Mouse (Mus musculus): Measurements from ENCODE around the gene Sez6l. TPM values are rescaled to one million over a fixed set of nuclear protein-coding genes. Genes with fewer than 3 reads are reported as not detected.

Gene Sez6l
- polyA plus RNA-seq, 1 experiment from 2014 or later, result 0.31 TPM

- H3K9ac ChIP-seq (ENCODE audit: low read length), result no peak overlapping the region
- WGBS, result 54% methylated on average over 9 of the region's 9 CpGs
- H3K4me3 ChIP-seq (ENCODE audit: control insufficient read depth in 1 of 2, insufficient read depth in 1 of 2, low read depth in 1 of 2, low read length in 2 of 2), result no peak overlapping the region
- peaks cover 0 to 3% of the 10 kb centered on the region in 2 experiments; a peak in 1 of 4 replicates for H3K4me1 ChIP-seq (ENCODE audit: control insufficient read depth in 2 of 2, insufficient read depth in 2 of 2, low read length in 2 of 2)
- H3K4me2 ChIP-seq (ENCODE audit: low read length), result no peak overlapping the region
- no peak overlapping the region for H3K27ac ChIP-seq (replicated peaks in 1 of 2; ENCODE audit: control insufficient read depth in 1 of 2, insufficient read depth in 1 of 2, low read depth in 2 of 2, low read length in 2 of 2)
- H3K36me3 ChIP-seq (ENCODE audit: control insufficient read depth, insufficient read depth, low read length), result no peaks in the 10 kb centered on the region
- peaks cover 58% of the 10 kb centered on the region for H3K27me3 ChIP-seq (ENCODE audit: control insufficient read depth, insufficient read depth, low read length)
- no peak for ATAC-seq (ENCODE audit: insufficient number of reproducible peaks, insufficient read depth, low FRiP score, low read depth)
- H3K9me3 ChIP-seq (ENCODE audit: control insufficient read depth, low read length), result 0 out of 2 replicates have a peak, but pooled peaks cover 3% of the 10 kb centered on the region
Measured at GRCm38 (mm10) chr5:112453088-112453487, 123.9 kb downstream of the Sez6l start.

GRCm38 (mm10) chr5:112448747-112449440, 128.1 kb downstream of the Sez6l start, which contains the start of gene Gm6588:
Gene Gm6588 (plus strand): TSS chr5:112449426.
- no peak within 1 kb of the TSS for H3K27ac ChIP-seq (replicated peaks in 1 of 2; ENCODE audit: control insufficient read depth in 1 of 2, insufficient read depth in 1 of 2, low read depth in 2 of 2, low read length in 2 of 2)
- 49% methylated on average over 17 of the region's 18 CpGs for WGBS
- H3K4me2 ChIP-seq (ENCODE audit: low read length), result no peak within 1 kb of the TSS
- no peak within 1 kb of the TSS for H3K9ac ChIP-seq (ENCODE audit: low read length)
- H3K36me3 ChIP-seq (ENCODE audit: control insufficient read depth, insufficient read depth, low read length), result no peaks in the 10 kb centered on the region
- no peak for ATAC-seq (ENCODE audit: insufficient number of reproducible peaks, insufficient read depth, low FRiP score, low read depth)
- peaks cover 52% of the 10 kb centered on the region for H3K27me3 ChIP-seq (ENCODE audit: control insufficient read depth, insufficient read depth, low read length)
- peaks cover 0 to 3% of the 10 kb centered on the region in 2 experiments; a peak in 1 of 4 replicates for H3K4me1 ChIP-seq (ENCODE audit: control insufficient read depth in 2 of 2, insufficient read depth in 2 of 2, low read length in 2 of 2)
- no peak within 1 kb of the TSS for H3K4me3 ChIP-seq (ENCODE audit: control insufficient read depth in 1 of 2, insufficient read depth in 1 of 2, low read depth in 1 of 2, low read length in 2 of 2)
- H3K9me3 ChIP-seq (ENCODE audit: control insufficient read depth, low read length), result no peaks in the 10 kb centered on the region

- Histone ChIP-seq H3K4me2 (ENCODE audit: low read length) (no peak overlapping the region), H3K27ac (replicated peaks in 1 of 2; ENCODE audit: control insufficient read depth in 1 of 2, insufficient read depth in 1 of 2, low read depth in 2 of 2, low read length in 2 of 2) (no peak overlapping the region), H3K36me3 (ENCODE audit: control insufficient read depth, insufficient read depth, low read length) (no peaks in the 10 kb centered on the region), H3K9ac (ENCODE audit: low read length) (no peak overlapping the region), H3K9me3 (ENCODE audit: control insufficient read depth, low read length) (no peaks in the 10 kb centered on the region), H3K4me3 (ENCODE audit: control insufficient read depth in 1 of 2, insufficient read depth in 1 of 2, low read depth in 1 of 2, low read length in 2 of 2) (no peak overlapping the region), H3K4me1 (ENCODE audit: control insufficient read depth in 2 of 2, insufficient read depth in 2 of 2, low read length in 2 of 2) (no peaks in the 10 kb centered on the region), H3K27me3 (ENCODE audit: control insufficient read depth, insufficient read depth, low read length) (peaks cover 49% of the 10 kb centered on the region)
- ATAC-seq (ENCODE audit: insufficient number of reproducible peaks, insufficient read depth, low FRiP score, low read depth), result no peak
- 45% methylated on average over 10 of the region's 10 CpGs for WGBS
Measured at GRCm38 (mm10) chr5:112438535-112438934, 138.4 kb downstream of the Sez6l start.

GRCm38 (mm10) chr5:112433004-112433403, 144.0 kb downstream of the Sez6l start:
- Histone ChIP-seq H3K4me3 (ENCODE audit: control insufficient read depth in 1 of 2, insufficient read depth in 1 of 2, low read depth in 1 of 2, low read length in 2 of 2) (no peak overlapping the region), H3K9ac (ENCODE audit: low read length) (no peak overlapping the region), H3K36me3 (ENCODE audit: control insufficient read depth, insufficient read depth, low read length) (no peaks in the 10 kb centered on the region), H3K27ac (replicated peaks in 1 of 2; ENCODE audit: control insufficient read depth in 1 of 2, insufficient read depth in 1 of 2, low read depth in 2 of 2, low read length in 2 of 2) (no peak overlapping the region), H3K4me1 (ENCODE audit: control insufficient read depth in 2 of 2, insufficient read depth in 2 of 2, low read length in 2 of 2) (no peaks in the 10 kb centered on the region), H3K9me3 (ENCODE audit: control insufficient read depth, low read length) (no peaks in the 10 kb centered on the region), H3K27me3 (ENCODE audit: control insufficient read depth, insufficient read depth, low read length) (peaks cover 72% of the 10 kb centered on the region), H3K4me2 (ENCODE audit: low read length) (no peak overlapping the region)
- no peak for ATAC-seq (ENCODE audit: insufficient number of reproducible peaks, insufficient read depth, low FRiP score, low read depth)
- WGBS, result 3% methylated on average over 8 of the region's 8 CpGs

- Histone ChIP-seq H3K27ac (replicated peaks in 1 of 2; ENCODE audit: control insufficient read depth in 1 of 2, insufficient read depth in 1 of 2, low read depth in 2 of 2, low read length in 2 of 2) (no peak overlapping the region), H3K36me3 (ENCODE audit: control insufficient read depth, insufficient read depth, low read length) (no peaks in the 10 kb centered on the region), H3K9me3 (ENCODE audit: control insufficient read depth, low read length) (no peaks in the 10 kb centered on the region), H3K4me1 (ENCODE audit: control insufficient read depth in 2 of 2, insufficient read depth in 2 of 2, low read length in 2 of 2) (no peaks in the 10 kb centered on the region), H3K27me3 (ENCODE audit: control insufficient read depth, insufficient read depth, low read length) (peaks cover 78% of the 10 kb centered on the region), H3K4me3 (ENCODE audit: control insufficient read depth in 1 of 2, insufficient read depth in 1 of 2, low read depth in 1 of 2, low read length in 2 of 2) (no peak overlapping the region), H3K4me2 (ENCODE audit: low read length) (no peak overlapping the region), H3K9ac (ENCODE audit: low read length) (no peak overlapping the region)
- 69% methylated on average over 5 of the region's 5 CpGs for WGBS
- no peak for ATAC-seq (ENCODE audit: insufficient number of reproducible peaks, insufficient read depth, low FRiP score, low read depth)
Measured at GRCm38 (mm10) chr5:112432033-112432432, 145.0 kb downstream of the Sez6l start.

- Histone ChIP-seq H3K4me1 (ENCODE audit: control insufficient read depth in 2 of 2, insufficient read depth in 2 of 2, low read length in 2 of 2) (no peaks in the 10 kb centered on the region), H3K27me3 (ENCODE audit: control insufficient read depth, insufficient read depth, low read length) (peaks cover 77% of the 10 kb centered on the region), H3K4me3 (ENCODE audit: control insufficient read depth in 1 of 2, insufficient read depth in 1 of 2, low read depth in 1 of 2, low read length in 2 of 2) (no peak overlapping the region), H3K4me2 (ENCODE audit: low read length) (no peak overlapping the region), H3K27ac (replicated peaks in 1 of 2; ENCODE audit: control insufficient read depth in 1 of 2, insufficient read depth in 1 of 2, low read depth in 2 of 2, low read length in 2 of 2) (no peak overlapping the region), H3K36me3 (ENCODE audit: control insufficient read depth, insufficient read depth, low read length) (no peaks in the 10 kb centered on the region), H3K9me3 (ENCODE audit: control insufficient read depth, low read length) (no peaks in the 10 kb centered on the region), H3K9ac (ENCODE audit: low read length) (no peak overlapping the region)
- WGBS, result 34% methylated on average over 14 of the region's 14 CpGs
- ATAC-seq (ENCODE audit: insufficient number of reproducible peaks, insufficient read depth, low FRiP score, low read depth), result no peak
Measured at GRCm38 (mm10) chr5:112431120-112431775, 145.7 kb downstream of the Sez6l start.

- H3K36me3 ChIP-seq (ENCODE audit: control insufficient read depth, insufficient read depth, low read length), result no peaks in the 10 kb centered on the region
- WGBS, result 11% methylated on average over 19 of the region's 19 CpGs
- peaks cover 81% of the 10 kb centered on the region for H3K27me3 ChIP-seq (ENCODE audit: control insufficient read depth, insufficient read depth, low read length)
- H3K4me3 ChIP-seq (ENCODE audit: control insufficient read depth in 1 of 2, insufficient read depth in 1 of 2, low read depth in 1 of 2, low read length in 2 of 2), result no peak overlapping the region
- no peaks in the 10 kb centered on the region for H3K4me1 ChIP-seq (ENCODE audit: control insufficient read depth in 2 of 2, insufficient read depth in 2 of 2, low read length in 2 of 2)
- H3K4me2 ChIP-seq (ENCODE audit: low read length), result no peak overlapping the region
- ATAC-seq (ENCODE audit: insufficient number of reproducible peaks, insufficient read depth, low FRiP score, low read depth), result no peak
- H3K9ac ChIP-seq (ENCODE audit: low read length), result no peak overlapping the region
- H3K27ac ChIP-seq (replicated peaks in 1 of 2; ENCODE audit: control insufficient read depth in 1 of 2, insufficient read depth in 1 of 2, low read depth in 2 of 2, low read length in 2 of 2), result no peak overlapping the region
- H3K9me3 ChIP-seq (ENCODE audit: control insufficient read depth, low read length), result no peaks in the 10 kb centered on the region
Measured at GRCm38 (mm10) chr5:112428944-112429343, 148.0 kb downstream of the Sez6l start.

Measured in heart, embryonic 14.5 days (tissue).